Mouse (Mus musculus): Measurements from ENCODE around the gene C130074G19Rik.

GRCm38 (mm10) chr1:184918227-184918888 is 35.3 kb upstream of the C130074G19Rik start:
- TF ChIP-seq MYC (IDR thresholded peaks at IDR 0.05; ENCODE audit: low read depth, low read length) (no peak), CTCF (IDR thresholded peaks at IDR 0.05 in 2 of 3, conservative IDR thresholded peaks at IDR 0.05 in 1 of 3; ENCODE audit: control insufficient read depth in 1 of 3, insufficient read depth in 1 of 3, low read depth in 2 of 3, low read length in 3 of 3, poor library complexity in 1 of 3, severe bottlenecking in 1 of 3) (peak in 2 of 3 experiments; percentile 67 to 72; a peak in 4 of 6 replicates), MEF2A (IDR thresholded peaks at IDR 0.05; ENCODE audit: extremely low read depth, insufficient replicate concordance, low read depth, low read length, poor library complexity, severe bottlenecking) (no peak), TCF12 (IDR thresholded peaks at IDR 0.05; ENCODE audit: low read depth, low read length) (no peak), ETS1 (IDR thresholded peaks at IDR 0.05; ENCODE audit: low read depth, low read length) (no peak), POLR2A (IDR thresholded peaks at IDR 0.05; ENCODE audit: control insufficient read depth in 1 of 2, insufficient read depth in 1 of 2, low read depth in 1 of 2, low read length in 2 of 2, poor library complexity in 1 of 2) (no peak)

All from MEL (cell line).